Mouse (Mus musculus): ENCODE measurements at regions not wholly inside any gene's neighbourhood (a gene's known extent, or its start where the extent isn't known, plus 50 kb on each side); places are given as distances from the start of the nearest gene placed in this dataset.

DNA sequence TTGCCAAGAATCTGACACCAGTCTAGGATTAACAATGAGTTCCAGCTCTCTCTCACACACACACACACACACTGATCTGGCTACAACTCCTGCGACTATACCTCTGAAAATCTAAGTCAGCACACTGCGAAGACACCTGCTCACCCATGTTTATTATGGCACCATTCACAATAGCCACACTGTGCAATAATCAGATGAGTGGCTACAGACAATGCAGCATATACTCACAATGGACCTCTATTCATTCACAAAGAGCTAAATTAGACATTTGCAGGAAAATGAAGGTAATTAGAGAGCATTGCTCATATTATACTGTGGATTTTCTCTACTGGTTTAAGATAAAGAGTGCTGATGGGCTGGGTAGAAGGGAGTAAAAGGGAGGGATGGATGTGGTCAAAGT is 116.3 kb downstream of the Rbm46 start:
- TF ChIP-seq CTCF (IDR thresholded peaks at IDR 0.05; ENCODE audit: borderline replicate concordance, extremely low read depth, insufficient read depth, insufficient read length) (no peak), POLR2A (IDR thresholded peaks at IDR 0.05; ENCODE audit: borderline replicate concordance, extremely low read depth, insufficient read depth, insufficient read length, poor library complexity, severe bottlenecking) (no peak)
